Mouse (Mus musculus) small intestine, adult 2 months (tissue): ENCODE measurements around the gene Mri1.

Experiments
- CTCF ChIP-seq: fragments of 200-500 bp; IDR thresholded peaks from 2 replicates; pipeline ENCODE4 v1.5.1; 2012; ENCODE audit warnings: low read depth, mild to moderate bottlenecking, control low read depth, inconsistent platforms, low read length, moderate library complexity, mixed read lengths; ENCODE audit not compliant: insufficient replicate concordance, insufficient read length; ENCODE audit errors: extremely low read depth
- POLR2A ChIP-seq: fragments of 200-500 bp; IDR thresholded peaks from 2 replicates; pipeline ENCODE4 v1.6.1; 2012; ENCODE audit warnings: low read depth, mild to moderate bottlenecking, control low read depth, inconsistent platforms, low read length, moderate library complexity

DNA sequence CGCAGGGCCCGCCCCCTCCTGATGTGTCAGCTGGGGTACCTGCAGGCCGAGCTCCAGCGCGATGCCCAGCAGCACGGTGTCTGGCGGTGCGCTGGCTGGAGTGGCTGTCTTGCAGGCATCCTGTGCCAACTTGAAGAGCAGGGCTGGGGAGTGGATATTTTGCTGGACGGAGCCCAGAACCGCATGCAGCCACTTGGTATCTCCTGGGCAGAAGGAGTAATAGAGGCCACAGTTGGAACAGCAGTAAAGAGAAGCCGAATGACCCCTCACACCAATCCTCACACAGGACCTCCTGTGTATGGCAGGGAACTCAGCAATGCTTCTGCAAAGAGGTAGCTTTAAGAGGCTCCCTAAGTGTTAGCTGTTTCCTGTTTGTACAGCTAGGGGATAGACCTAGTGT, 39.9 kb downstream of the Mri1 start:
- TF ChIP-seq CTCF (no peak), POLR2A (no peak)
